Mouse (Mus musculus): ENCODE data around the gene Srebf1.

DNA sequence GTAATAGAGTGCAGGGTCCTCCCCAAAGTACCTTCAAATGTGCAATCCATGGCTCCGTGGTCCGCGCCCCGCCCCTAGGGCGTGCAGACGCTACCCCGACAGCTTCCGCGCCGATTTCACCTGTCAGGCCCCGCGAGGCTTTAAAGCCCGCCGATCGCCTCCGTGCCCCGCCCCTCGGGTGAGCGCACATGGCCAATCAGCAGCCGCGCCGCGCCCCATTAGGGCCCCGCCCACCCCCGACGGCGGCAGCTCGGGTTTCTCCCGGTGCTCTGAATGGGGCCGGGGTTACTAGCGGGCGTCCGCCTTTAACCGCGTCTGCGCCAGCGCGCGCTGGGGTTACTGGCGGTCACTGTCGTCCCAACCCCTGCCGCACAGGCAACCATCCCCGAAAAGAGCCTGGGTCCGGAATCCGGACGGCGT is 12.1 kb downstream of the Srebf1 start:
- TF ChIP-seq CTCF (IDR thresholded peaks at IDR 0.05; ENCODE audit: borderline replicate concordance, insufficient read depth, low read length) = no peak
- TF ChIP-seq POLR2A (IDR thresholded peaks at IDR 0.05; ENCODE audit: low read depth, low read length) = peak; percentile 60; the same call in 1 of the 2 replicates
